Mouse (Mus musculus) liver, postnatal 0 days (tissue): ENCODE measurements around the gene Pom121. TPM values are rescaled to one million over a fixed set of nuclear protein-coding genes. Genes with fewer than 3 reads are reported as not detected.
"Not testable (repeated sequence)": the region's sequence is repeated elsewhere in the genome, so short reads cannot be mapped to it uniquely, and the experiment has no call there.

Source experiments
- ATAC-seq: fragments of 200-750 bp; cut with Nextera tagmentation; 2 replicates; pipeline ENCODE4 v1.8.0; 2017; ENCODE audit warnings: mild to moderate bottlenecking, moderate library complexity
- DNase-seq: peaks from one replicate; pipeline ENCODE4 v3.0.0-alpha.2; 2016
- H3K27ac ChIP-seq: fragments of 300-500 bp; sonication (generic); 2 replicates; pipeline ENCODE4 v1.5.1; 2014; ENCODE audit warnings: antibody characterized with exemption, moderate library complexity, mild to moderate bottlenecking, low read depth
- H3K27me3 ChIP-seq: fragments of 300-500 bp; sonication (generic); 2 replicates; pipeline ENCODE4 v1.6.1; 2014; ENCODE audit warnings: low read length, control low read depth, mixed read lengths; ENCODE audit not compliant: insufficient read depth
- H3K36me3 ChIP-seq: fragments of 300-500 bp; sonication (generic); replicated peaks from 2 replicates; pipeline ENCODE4 v1.6.1; 2014; ENCODE audit warnings: mild to moderate bottlenecking, control low read depth, low read length, moderate library complexity, mixed read lengths; ENCODE audit not compliant: insufficient read depth
- H3K4me1 ChIP-seq: fragments of 300-500 bp; sonication (generic); 2 replicates; pipeline ENCODE4 v1.6.1; 2014; ENCODE audit warnings: antibody characterized with exemption, mild to moderate bottlenecking, control low read depth; ENCODE audit not compliant: insufficient read depth
- H3K4me2 ChIP-seq: fragments of 300-500 bp; sonication (generic); 2 replicates; pipeline ENCODE4 v1.6.1; 2014; ENCODE audit warnings: low read depth, mild to moderate bottlenecking, low read length, moderate library complexity, mixed read lengths
- H3K4me3 ChIP-seq: fragments of 300-500 bp; sonication (generic); 2 replicates; pipeline ENCODE4 v1.5.1; 2014; ENCODE audit warnings: low read depth, low read length
- H3K9ac ChIP-seq: fragments of 300-500 bp; sonication (generic); replicated peaks from 2 replicates; pipeline ENCODE4 v1.6.1; 2014; ENCODE audit warnings: mild to moderate bottlenecking, moderate library complexity
- H3K9me3 ChIP-seq: fragments of 300-500 bp; sonication (generic); 2 replicates; pipeline ENCODE4 v1.6.1; 2016; ENCODE audit warnings: mild to moderate bottlenecking, control low read depth, low read length, mixed read lengths
- CTCF ChIP-seq: sonication (generic); IDR thresholded peaks from 2 replicates; pipeline ENCODE4 v1.5.1; 2016; ENCODE audit warnings: antibody characterized with exemption, low read depth
- EP300 ChIP-seq: IDR thresholded peaks from 2 replicates; pipeline ENCODE4 v1.6.1; 2016; ENCODE audit warnings: antibody characterized with exemption, low read depth, mild to moderate bottlenecking
- whole genome bisulfite sequencing: fragments of 180-500 bp; shearing (Covaris S2); extraction: QIAGEN DNeasy Blood & Tissue Kit; methylation state at CpG from one replicate; pipeline ENCODE4 v1.1.7; 2014; ENCODE audit not compliant: insufficient replicate concordance; 5-methylcytosine and 5-hydroxymethylcytosine counted together
- polyA plus RNA-seq: library from polyadenylated mRNA; unstranded; fragments of >200 nt; fragmentation: Nextera tagmentation; extraction: Ambion mirVana; gene quantifications from 2 replicates; pipeline ENCODE4 v1.2.1, GENCODE M21; 2015

Gene Pom121
- polyA plus RNA-seq, 1 experiment from 2014 or later, result 3.5 TPM

DNA sequence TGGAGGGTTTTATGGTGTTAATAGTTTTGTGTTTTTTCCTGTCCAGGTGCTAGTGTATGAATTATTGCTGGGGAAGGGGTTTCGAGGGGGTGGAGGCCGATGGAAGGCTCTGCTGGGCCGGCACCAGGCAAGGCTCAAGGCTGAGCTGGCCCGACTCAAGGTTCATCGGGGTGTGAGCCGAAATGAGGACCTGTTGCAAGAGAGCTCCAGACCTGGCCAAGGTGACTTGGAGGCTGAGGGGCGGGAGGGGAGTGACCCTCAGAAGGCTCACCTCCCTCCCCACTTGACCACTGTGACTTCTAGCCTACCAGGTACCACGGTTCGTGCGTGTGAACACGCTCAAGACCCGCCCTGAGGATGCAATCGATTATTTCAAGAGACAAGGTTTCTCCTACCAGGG is 23.2 kb downstream of the Pom121 start:
- no peak overlapping the region for H3K4me3 ChIP-seq
- ATAC-seq, result no peak

DNA sequence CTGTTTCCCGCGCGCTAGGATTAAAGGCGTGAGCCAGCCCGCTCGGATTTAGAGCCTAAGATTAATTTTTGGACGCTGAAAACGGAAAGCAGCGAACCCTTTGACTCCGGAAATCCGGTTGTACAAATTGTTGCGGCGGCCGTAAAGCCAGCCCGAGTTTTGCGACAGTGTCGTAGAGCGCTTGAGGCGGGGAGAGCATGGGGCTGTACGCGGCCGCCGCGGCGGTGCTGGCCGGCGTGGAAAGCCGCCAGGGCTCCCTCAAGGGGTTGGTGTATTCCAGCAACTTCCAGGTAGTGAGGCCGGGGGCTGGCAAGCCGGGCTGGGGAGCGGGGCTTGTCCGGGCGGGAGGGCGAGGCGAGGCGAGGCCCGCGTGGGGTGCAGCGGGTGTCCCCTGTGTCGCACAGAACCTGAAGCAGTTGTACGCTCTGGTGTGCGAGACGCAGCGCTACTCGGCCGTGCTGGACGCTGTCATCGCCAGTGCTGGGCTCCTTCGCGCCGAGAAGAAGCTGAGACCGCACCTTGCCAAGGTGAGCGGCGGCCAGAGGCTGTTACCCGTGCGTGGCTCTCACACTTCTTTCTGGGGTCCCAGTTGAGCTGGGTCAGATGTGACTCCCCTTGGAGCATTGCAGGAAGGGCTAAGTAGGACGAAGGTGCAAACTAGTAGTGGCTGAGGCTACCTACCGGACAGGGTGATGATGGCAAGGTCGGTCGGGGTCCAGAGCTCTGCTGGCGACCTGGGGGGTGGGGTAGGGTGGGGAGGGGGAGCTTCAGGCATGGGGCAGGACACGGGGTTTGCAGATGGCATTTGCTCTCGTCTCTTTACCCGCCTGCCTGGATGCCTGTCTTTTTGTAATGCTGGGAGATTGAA is 24.3 kb downstream of the Pom121 start, which contains the start of gene Nsun5:
Gene Nsun5 (plus strand): TSS at position 167 of the 868 bp plus-strand sequence.
- TF ChIP-seq CTCF (no peak), EP300 (peak; percentile 64; the same call in 1 of the 2 replicates)
- under 1% methylated on average over 59 of the region's 64 CpGs for WGBS
- DNase-seq, result peak; percentile 97
- Histone ChIP-seq H3K27ac (peak within 1 kb of the TSS; percentile 85), H3K4me2 (peak within 1 kb of the TSS; percentile 98), H3K9ac (peak within 1 kb of the TSS; percentile 92), H3K9me3 (no peaks in the 10 kb centered on the region), H3K4me3 (peak within 1 kb of the TSS; percentile 90), H3K36me3 (peaks cover 17% of the 10 kb centered on the region), H3K4me1 (peaks cover 12% of the 10 kb centered on the region), H3K27me3 (no peaks in the 10 kb centered on the region)
- ATAC-seq, result peak; percentile 90

More for the DNA sequence above, 23.2 kb downstream of the Pom121 start:
- H3K27ac ChIP-seq, result no peak overlapping the region
- no peak overlapping the region for H3K9ac ChIP-seq
- no peaks in the 10 kb centered on the region for H3K27me3 ChIP-seq
- H3K9me3 ChIP-seq, result no peaks in the 10 kb centered on the region
- TF ChIP-seq EP300 (no peak), CTCF (no peak)
- H3K36me3 ChIP-seq, result peaks cover 28% of the 10 kb centered on the region
- no peak for DNase-seq
- WGBS, result 90% methylated on average over 13 of the region's 13 CpGs
- H3K4me1 ChIP-seq, result peaks cover 12% of the 10 kb centered on the region
- H3K4me2 ChIP-seq, result no peak overlapping the region

DNA sequence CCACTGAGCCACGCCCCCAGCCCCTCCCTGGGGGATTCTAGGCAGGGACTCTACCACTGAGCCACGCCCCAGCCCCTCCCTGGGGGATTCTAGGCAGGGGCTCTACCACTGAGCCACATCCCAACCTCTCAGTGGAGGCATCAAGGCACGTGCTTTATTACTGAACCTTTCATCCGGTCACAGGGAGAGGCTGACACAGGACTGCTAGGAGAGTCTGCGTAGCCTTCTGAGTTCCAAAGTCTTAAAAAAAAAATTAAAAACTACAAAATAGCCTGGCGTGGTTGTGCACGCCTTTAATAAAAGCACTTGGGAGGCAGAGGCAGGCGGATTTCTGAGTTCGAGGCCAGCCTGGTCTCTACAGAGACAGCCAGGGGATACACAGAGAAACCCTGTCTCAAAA is 25.1 kb downstream of the Pom121 start:
- H3K4me3 ChIP-seq, result peak overlapping the region; percentile 90
- not testable (repeated sequence) for H3K27me3 ChIP-seq, H3K9me3 ChIP-seq, DNase-seq, ATAC-seq
- peaks cover 10% of the 10 kb centered on the region for H3K36me3 ChIP-seq
- H3K4me1 ChIP-seq, result peaks cover 12% of the 10 kb centered on the region
- 0 out of 2 replicates have a peak overlapping the region, but pooled peaks have one; percentile 85 for H3K27ac ChIP-seq
- WGBS, result 55% methylated on average over 9 of the region's 9 CpGs
- peak overlapping the region; percentile 92 for H3K9ac ChIP-seq
- H3K4me2 ChIP-seq, result peak overlapping the region; percentile 98

DNA sequence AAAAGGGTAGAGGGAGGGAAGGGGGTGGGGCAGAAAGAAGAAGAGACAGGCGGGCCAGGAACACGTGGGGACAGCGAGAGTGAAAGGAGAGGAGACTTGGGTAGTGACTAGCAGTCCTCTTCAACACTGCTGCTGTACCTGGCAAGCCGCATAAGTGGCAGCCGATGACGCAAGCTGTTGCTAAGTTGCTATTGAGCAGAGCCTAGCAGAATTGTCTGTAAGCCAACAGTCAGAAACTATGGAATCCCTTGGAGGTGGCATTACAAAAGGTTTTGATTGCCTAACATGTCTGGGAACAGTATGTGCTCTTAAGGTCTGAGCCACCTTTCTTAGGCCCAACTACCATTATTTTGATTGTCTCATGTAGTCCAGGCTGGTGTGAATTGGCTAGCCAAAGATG is 26.0 kb downstream of the Pom121 start:
- no peaks in the 10 kb centered on the region for H3K27me3 ChIP-seq
- TF ChIP-seq EP300 (no peak), CTCF (no peak)
- H3K4me1 ChIP-seq, result peaks cover 12% of the 10 kb centered on the region
- no peak overlapping the region for H3K27ac ChIP-seq
- ATAC-seq (no peak), DNase-seq (no peak)
- peaks cover 2% of the 10 kb centered on the region for H3K36me3 ChIP-seq
- H3K9ac ChIP-seq, result no peak overlapping the region
- H3K4me2 ChIP-seq, result no peak overlapping the region
- H3K9me3 ChIP-seq, result no peaks in the 10 kb centered on the region
- H3K4me3 ChIP-seq, result no peak overlapping the region
- 78% methylated on average over 6 of the region's 6 CpGs for WGBS

DNA sequence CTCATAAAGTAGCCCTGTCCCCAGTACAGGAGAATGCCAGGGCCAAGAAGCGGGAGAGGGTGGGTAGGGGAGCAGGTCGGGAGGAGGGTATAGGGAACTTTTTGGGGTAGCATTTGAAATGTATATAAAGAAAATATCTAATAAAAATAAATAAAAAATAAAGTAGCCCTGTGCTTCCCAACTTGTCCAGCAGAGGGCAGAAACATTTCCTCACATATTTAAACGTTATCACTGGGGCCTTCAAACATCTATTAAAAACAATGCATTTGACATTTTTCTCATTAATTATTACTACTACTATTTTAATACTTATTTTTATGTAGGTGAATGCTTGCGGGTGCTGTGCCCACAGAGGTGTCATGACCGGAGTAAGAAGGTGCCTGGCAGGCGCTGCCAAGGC is 26.5 kb downstream of the Pom121 start:
- H3K36me3 ChIP-seq, result no peaks in the 10 kb centered on the region
- H3K4me2 ChIP-seq, result no peak overlapping the region
- peaks cover 12% of the 10 kb centered on the region for H3K4me1 ChIP-seq
- H3K4me3 ChIP-seq, result no peak overlapping the region
- no peak overlapping the region for H3K9ac ChIP-seq
- H3K9me3 ChIP-seq, result no peaks in the 10 kb centered on the region
- H3K27me3 ChIP-seq, result no peaks in the 10 kb centered on the region
- ATAC-seq (no peak), DNase-seq (no peak)
- TF ChIP-seq CTCF (peak; percentile 56), EP300 (no peak)
- 50% methylated on average over 6 of the region's 6 CpGs for WGBS
- H3K27ac ChIP-seq, result no peak overlapping the region

DNA sequence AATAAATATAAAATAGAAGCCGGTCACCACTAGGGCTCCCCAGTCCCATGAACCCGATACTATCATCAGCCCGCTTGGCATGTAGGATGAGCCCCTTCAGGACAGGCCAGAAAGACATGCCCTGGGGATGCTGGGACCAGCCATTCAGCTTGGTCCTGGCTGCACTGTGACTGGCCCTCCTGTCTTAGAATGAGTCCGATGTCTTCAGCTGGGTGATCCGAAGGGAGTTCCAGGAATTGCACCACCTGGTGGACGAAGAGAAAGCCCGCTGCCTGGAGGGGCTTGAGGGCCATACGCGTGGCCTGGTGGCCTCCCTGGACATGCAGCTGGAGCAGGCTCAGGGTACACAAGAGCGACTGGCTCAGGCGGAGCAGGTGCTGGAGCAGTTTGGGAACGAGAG is 30.8 kb downstream of the Pom121 start:
- Histone ChIP-seq H3K4me2 (no peak overlapping the region), H3K4me1 (no peaks in the 10 kb centered on the region), H3K36me3 (no peaks in the 10 kb centered on the region), H3K4me3 (no peak overlapping the region), H3K9me3 (no peaks in the 10 kb centered on the region), H3K9ac (no peak overlapping the region), H3K27ac (no peak overlapping the region), H3K27me3 (no peaks in the 10 kb centered on the region)
- TF ChIP-seq CTCF (peak; percentile 70), EP300 (no peak)
- ATAC-seq (no peak), DNase-seq (no peak)
- WGBS, result 31% methylated on average over 12 of the region's 12 CpGs
